Mouse (Mus musculus) liver, adult 10 weeks (tissue): ENCODE measurements around the gene Btnl4. TPM values are rescaled to one million over a fixed set of nuclear protein-coding genes. Genes with fewer than 3 reads are reported as not detected.

Experiments used
- polyA plus RNA-seq: library from polyadenylated mRNA; stranded (reverse); fragments of 350-450 nt; fragmentation: Illumina TruSeq; extraction: RNeasy Lipid Tissue Mini Kit (QIAGEN cat#74804); gene quantifications from one replicate; pipeline ENCODE4 v1.2.3, GENCODE M21; 2014; ENCODE audit warnings: low read depth, low replicate concordance

Btnl4 gene
- polyA plus RNA-seq: not detected

GRCm38 (mm10) chr17:34477238-34478013 is at the start of gene Btnl4:
Gene Btnl4 (minus strand): TSS chr17:34477318.

GRCm38 (mm10) chr17:34517252-34517651 is 40.1 kb upstream of the Btnl4 start, which contains the start of gene Btnl6:
Gene Btnl6 (minus strand): TSS chr17:34517352.

Other genes with a start within 250 kb of the Btnl4 start
- gene H2-Ob, start 238.4 kb downstream of the Btnl4 start, polyA plus RNA-seq: 1.2 TPM
- 18.9 TPM for gene H2-Ab1, start 219.6 kb downstream of the Btnl4 start, polyA plus RNA-seq
- 22.0 TPM for gene H2-Aa, start 189.5 kb downstream of the Btnl4 start, polyA plus RNA-seq
- gene H2-Eb1, start 171.5 kb downstream of the Btnl4 start, polyA plus RNA-seq: 3.5 TPM
- gene H2-Eb2, start 151.7 kb downstream of the Btnl4 start, polyA plus RNA-seq: 0.11 TPM
- gene Btnl2, start 122.5 kb downstream of the Btnl4 start, polyA plus RNA-seq: not detected
- not detected for gene Btnl1, start 100.2 kb downstream of the Btnl4 start, polyA plus RNA-seq
- gene BC051142, start 78.5 kb downstream of the Btnl4 start, polyA plus RNA-seq: not detected
- not detected for gene Btnl6, start 40.0 kb upstream of the Btnl4 start, polyA plus RNA-seq
- gene Notch4, start 87.0 kb upstream of the Btnl4 start, polyA plus RNA-seq: 0.16 TPM
- gene Gpsm3, start 112.5 kb upstream of the Btnl4 start, polyA plus RNA-seq: 0.61 TPM
- gene Pbx2, start 113.9 kb upstream of the Btnl4 start, polyA plus RNA-seq: 5.3 TPM
- gene Ager, start 120.5 kb upstream of the Btnl4 start, polyA plus RNA-seq: not detected
- gene Rnf5, start 126.4 kb upstream of the Btnl4 start, polyA plus RNA-seq: 45.1 TPM
- gene Agpat1, start 126.9 kb upstream of the Btnl4 start, polyA plus RNA-seq: 0.72 TPM
- gene Egfl8, start 138.7 kb upstream of the Btnl4 start, polyA plus RNA-seq: not detected
- gene Ppt2, start 151.2 kb upstream of the Btnl4 start, polyA plus RNA-seq: 7.0 TPM
- not detected for gene Prrt1, start 152.2 kb upstream of the Btnl4 start, polyA plus RNA-seq
- 1.9 TPM for gene Fkbpl, start 167.4 kb upstream of the Btnl4 start, polyA plus RNA-seq
- gene Atf6b, start 169.8 kb upstream of the Btnl4 start, polyA plus RNA-seq: 1.9 TPM
- gene Tnxb, start 193.2 kb upstream of the Btnl4 start, polyA plus RNA-seq: 0.03 TPM